Mouse (Mus musculus) hindbrain, embryonic 12.5 days (tissue): ENCODE data around the gene Txnrd2. TPM values are rescaled to one million over a fixed set of nuclear protein-coding genes. Genes with fewer than 3 reads are reported as not detected.
A peak's percentile ranks its signal among the peaks of the same experiment; 100 is the strongest.

Source experiments
- ATAC-seq: fragments of 200-750 bp; cut with Nextera tagmentation; 2 replicates; pipeline ENCODE4 v1.8.0; 2017; ENCODE audit warnings: moderate TSS enrichment; ENCODE audit not compliant: low FRiP score
- H3K27ac ChIP-seq: fragments of 300-500 bp; sonication (generic); 2 replicates; pipeline ENCODE4 v1.5.1; 2016; ENCODE audit warnings: mild to moderate bottlenecking
- H3K27me3 ChIP-seq: fragments of 300-500 bp; sonication (generic); 2 replicates; pipeline ENCODE4 v1.6.1; 2016; ENCODE audit warnings: mild to moderate bottlenecking
- H3K36me3 ChIP-seq: fragments of 300-500 bp; sonication (generic); 2 replicates; pipeline ENCODE4 v1.6.1; 2016; ENCODE audit warnings: mild to moderate bottlenecking
- H3K4me1 ChIP-seq: fragments of 300-500 bp; sonication (generic); 2 replicates; pipeline ENCODE4 v1.6.1; 2016
- H3K4me2 ChIP-seq: fragments of 300-500 bp; sonication (generic); replicated peaks from 2 replicates; pipeline ENCODE4 v1.6.1; 2016; ENCODE audit warnings: mild to moderate bottlenecking
- H3K4me3 ChIP-seq: fragments of 300-500 bp; sonication (generic); 2 replicates; pipeline ENCODE4 v1.5.1; 2016; ENCODE audit warnings: mild to moderate bottlenecking
- H3K9ac ChIP-seq: fragments of 300-500 bp; sonication (generic); 2 replicates; pipeline ENCODE4 v1.6.1; 2016; ENCODE audit warnings: mild to moderate bottlenecking, moderate library complexity
- H3K9me3 ChIP-seq: fragments of 300-500 bp; sonication (generic); replicated peaks from 2 replicates; pipeline ENCODE4 v1.6.1; 2016; ENCODE audit warnings: mild to moderate bottlenecking
- WGBS: fragments of 180-500 bp; shearing (Covaris S2); methylation state at CpG from one replicate; pipeline ENCODE4 v1.1.7; 2016; 5-methylcytosine and 5-hydroxymethylcytosine counted together
- polyA plus RNA-seq: library from polyadenylated mRNA; unstranded; fragments of >200 nt; fragmentation: Nextera tagmentation; extraction: Ambion mirVana; gene quantifications from 2 replicates; pipeline ENCODE4 v1.2.1, GENCODE M21; 2016

Gene Txnrd2
- polyA plus RNA-seq, 1 experiment from 2014 or later = 20.3 TPM

DNA sequence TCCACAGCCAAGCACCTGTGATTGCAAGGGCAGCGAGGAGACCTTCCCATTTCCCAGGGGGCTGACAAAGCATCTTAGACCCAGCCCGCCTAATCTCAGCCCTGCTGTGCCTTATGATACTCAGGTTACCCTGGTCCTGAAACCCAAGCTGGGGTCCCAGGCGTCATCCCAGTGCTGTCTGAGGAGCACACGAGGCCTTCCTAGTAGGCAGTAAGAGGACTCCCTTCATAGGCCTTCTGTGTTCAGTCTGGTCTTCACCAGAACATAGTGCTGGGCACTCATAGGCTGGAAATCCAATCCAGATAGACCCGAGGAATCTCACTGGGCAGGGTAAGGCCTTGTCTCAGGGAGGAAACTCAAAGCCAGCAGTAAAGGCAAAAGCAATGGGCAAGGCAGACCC is 57.7 kb downstream of the Txnrd2 start:
- Histone ChIP-seq H3K9me3 (no peaks in the 10 kb centered on the region), H3K27ac (no peak overlapping the region), H3K27me3 (0 out of 2 replicates have a peak, but pooled peaks cover 3% of the 10 kb centered on the region), H3K9ac (no peak overlapping the region), H3K36me3 (no peaks in the 10 kb centered on the region; the same call in 1 of the 2 replicates), H3K4me1 (peaks cover 18% of the 10 kb centered on the region), H3K4me2 (no peak overlapping the region), H3K4me3 (no peak overlapping the region)
- ATAC-seq = no peak
- 58% methylated on average over 5 of the region's 5 CpGs for WGBS

DNA sequence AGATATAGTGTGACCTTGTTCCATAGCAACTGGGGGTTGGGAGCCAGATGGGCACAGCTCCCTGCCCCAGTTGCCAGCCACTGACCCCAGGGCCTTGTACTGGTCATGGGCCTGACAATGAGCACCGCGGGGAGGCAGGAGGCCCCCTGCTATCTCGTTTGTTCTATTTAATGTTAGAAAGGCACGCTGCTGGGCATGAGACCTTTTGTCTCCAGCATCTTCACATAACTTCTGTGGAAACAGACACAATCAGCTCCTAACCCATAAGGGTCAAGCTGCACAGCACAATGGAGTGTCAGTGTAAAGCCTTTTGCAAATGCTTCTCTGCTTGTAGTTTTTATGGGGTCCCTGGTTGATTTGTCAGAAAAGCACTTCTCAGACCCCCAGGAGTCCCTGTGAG is 58.2 kb downstream of the Txnrd2 start:
- Histone ChIP-seq H3K9ac (peak overlapping the region; percentile 37; the same call in 1 of the 2 replicates), H3K36me3 (no peaks in the 10 kb centered on the region; the same call in 1 of the 2 replicates), H3K27me3 (0 out of 2 replicates have a peak, but pooled peaks cover 3% of the 10 kb centered on the region), H3K27ac (peak overlapping the region; percentile 48), H3K9me3 (no peaks in the 10 kb centered on the region), H3K4me2 (no peak overlapping the region), H3K4me1 (peaks cover 18% of the 10 kb centered on the region), H3K4me3 (no peak overlapping the region)
- WGBS = 15% methylated on average over 4 of the region's 4 CpGs
- ATAC-seq = no peak

DNA sequence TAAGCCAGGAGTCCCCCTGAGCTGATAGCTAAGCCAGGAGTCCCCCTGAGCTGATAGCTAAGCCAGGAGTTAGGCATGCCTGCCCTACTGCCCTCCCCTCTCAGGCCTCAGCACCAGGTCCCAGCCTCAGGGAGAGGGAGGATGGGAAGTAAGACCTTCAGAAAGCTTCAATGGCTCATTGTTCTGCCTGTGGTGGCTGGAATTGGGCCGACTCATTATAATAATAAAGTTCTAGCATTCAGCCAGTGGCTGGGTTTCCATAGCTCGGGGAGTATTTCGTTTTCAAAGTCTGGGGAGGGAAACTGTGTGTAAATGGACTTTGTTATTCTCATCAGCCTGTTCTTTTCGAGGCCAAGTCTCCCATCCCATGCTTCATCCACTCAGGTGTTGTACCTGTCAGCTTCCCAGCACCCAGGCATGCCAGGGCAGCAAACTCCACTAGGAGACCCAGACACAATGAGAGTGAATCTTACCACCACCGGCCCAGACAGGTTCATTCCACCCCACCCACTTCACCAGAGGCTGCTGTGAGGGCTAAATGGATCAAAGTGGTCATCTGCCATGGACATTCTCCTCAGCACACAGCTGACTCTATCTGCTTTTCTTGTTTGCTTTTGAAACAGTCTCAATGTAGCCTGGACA is 58.7 kb downstream of the Txnrd2 start:
- no peaks in the 10 kb centered on the region for H3K9me3 ChIP-seq
- H3K36me3 ChIP-seq = no peaks in the 10 kb centered on the region; the same call in 1 of the 2 replicates
- H3K27me3 ChIP-seq = 0 out of 2 replicates have a peak, but pooled peaks cover 3% of the 10 kb centered on the region
- H3K4me1 ChIP-seq = peaks cover 18% of the 10 kb centered on the region
- 22% methylated on average over 5 of the region's 5 CpGs for whole genome bisulfite sequencing
- peak overlapping the region; percentile 37; the same call in 1 of the 2 replicates for H3K9ac ChIP-seq
- no peak overlapping the region for H3K4me3 ChIP-seq
- H3K27ac ChIP-seq = peak overlapping the region; percentile 48
- ATAC-seq = 0 out of 2 replicates have a peak, but pooled peaks have one; percentile 54
- no peak overlapping the region for H3K4me2 ChIP-seq

DNA sequence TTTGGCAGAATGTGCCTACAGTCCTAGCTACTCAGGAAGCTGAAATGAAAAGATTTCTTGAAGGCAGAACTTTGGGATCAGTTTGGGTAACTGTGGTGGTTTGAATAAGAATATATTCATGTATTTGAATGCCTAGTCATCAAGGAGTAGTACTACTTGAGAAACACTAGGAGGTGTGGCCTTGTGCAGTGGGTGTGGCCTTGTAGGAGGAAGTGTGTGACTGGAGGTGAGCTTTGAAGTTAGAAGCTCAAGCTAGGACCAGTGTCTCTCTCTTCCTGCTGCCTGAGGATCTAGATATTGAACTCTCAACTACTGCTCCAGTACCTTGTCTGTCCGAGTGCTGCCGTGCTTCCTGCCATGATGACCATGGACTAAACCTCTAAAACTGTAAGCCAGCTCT is 59.9 kb downstream of the Txnrd2 start:
- no peak overlapping the region for H3K4me2 ChIP-seq
- H3K4me3 ChIP-seq = no peak overlapping the region
- ATAC-seq = no peak
- no peak overlapping the region for H3K27ac ChIP-seq
- no peak overlapping the region for H3K9ac ChIP-seq
- H3K9me3 ChIP-seq = no peaks in the 10 kb centered on the region
- peaks cover 16% of the 10 kb centered on the region for H3K4me1 ChIP-seq
- H3K36me3 ChIP-seq = no peaks in the 10 kb centered on the region; the same call in 1 of the 2 replicates
- WGBS = 98% methylated on average over 2 of the region's 2 CpGs
- H3K27me3 ChIP-seq = 0 out of 2 replicates have a peak, but pooled peaks cover 2% of the 10 kb centered on the region

DNA sequence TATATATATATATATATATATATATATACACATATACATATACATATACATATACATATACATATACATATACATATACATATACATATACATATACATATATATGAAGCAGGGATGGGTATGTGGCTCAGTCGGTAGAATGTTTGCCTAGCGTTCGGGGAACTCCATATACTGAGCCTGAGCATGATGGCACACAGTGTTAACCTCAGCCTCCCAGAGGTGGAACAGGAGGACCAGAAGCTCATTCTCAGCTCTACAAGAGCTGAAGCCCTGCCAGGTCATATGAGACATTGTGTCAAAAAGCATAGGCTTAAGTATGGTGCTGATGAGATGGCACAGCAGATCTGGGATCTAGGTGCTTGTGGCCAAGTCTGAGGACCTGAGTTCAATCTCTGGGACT is 64.1 kb downstream of the Txnrd2 start:
- no peak for ATAC-seq
- Histone ChIP-seq H3K9me3 (0 out of 2 replicates have a peak, but pooled peaks cover 3% of the 10 kb centered on the region), H3K27ac (no peak overlapping the region), H3K36me3 (no peaks in the 10 kb centered on the region), H3K4me1 (no peaks in the 10 kb centered on the region), H3K4me3 (no peak overlapping the region), H3K9ac (no peak overlapping the region), H3K27me3 (no peaks in the 10 kb centered on the region; the same call in 1 of the 2 replicates), H3K4me2 (no peak overlapping the region)
- WGBS = 98% methylated on average over 3 of the region's 3 CpGs

DNA sequence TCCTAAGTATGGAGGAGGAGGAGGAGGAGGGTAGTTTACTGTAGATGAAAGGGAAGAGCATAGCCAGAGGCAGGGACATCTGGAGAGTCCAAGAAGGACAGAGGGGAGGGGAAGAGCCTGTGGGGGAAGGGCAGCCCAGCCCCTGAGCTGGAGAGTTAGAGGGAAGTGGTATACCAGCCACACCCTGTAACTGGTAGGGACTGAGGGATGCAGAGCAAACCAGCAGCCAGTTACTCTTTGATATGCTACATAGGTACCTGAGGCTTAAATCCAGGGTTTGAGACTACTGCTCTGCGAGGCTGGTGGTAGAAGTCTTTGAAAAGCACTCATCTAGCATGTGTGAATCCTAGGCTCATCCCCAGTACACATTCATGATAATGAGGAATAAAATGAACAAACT is 64.7 kb downstream of the Txnrd2 start:
- H3K27me3 ChIP-seq = no peaks in the 10 kb centered on the region; the same call in 1 of the 2 replicates
- H3K36me3 ChIP-seq = no peaks in the 10 kb centered on the region
- 69% methylated on average over 1 of the region's 1 CpGs for WGBS
- H3K4me2 ChIP-seq = no peak overlapping the region
- H3K27ac ChIP-seq = no peak overlapping the region
- no peak overlapping the region for H3K9ac ChIP-seq
- 0 out of 2 replicates have a peak, but pooled peaks cover 3% of the 10 kb centered on the region for H3K9me3 ChIP-seq
- no peak for ATAC-seq
- no peak overlapping the region for H3K4me3 ChIP-seq
- H3K4me1 ChIP-seq = no peaks in the 10 kb centered on the region

DNA sequence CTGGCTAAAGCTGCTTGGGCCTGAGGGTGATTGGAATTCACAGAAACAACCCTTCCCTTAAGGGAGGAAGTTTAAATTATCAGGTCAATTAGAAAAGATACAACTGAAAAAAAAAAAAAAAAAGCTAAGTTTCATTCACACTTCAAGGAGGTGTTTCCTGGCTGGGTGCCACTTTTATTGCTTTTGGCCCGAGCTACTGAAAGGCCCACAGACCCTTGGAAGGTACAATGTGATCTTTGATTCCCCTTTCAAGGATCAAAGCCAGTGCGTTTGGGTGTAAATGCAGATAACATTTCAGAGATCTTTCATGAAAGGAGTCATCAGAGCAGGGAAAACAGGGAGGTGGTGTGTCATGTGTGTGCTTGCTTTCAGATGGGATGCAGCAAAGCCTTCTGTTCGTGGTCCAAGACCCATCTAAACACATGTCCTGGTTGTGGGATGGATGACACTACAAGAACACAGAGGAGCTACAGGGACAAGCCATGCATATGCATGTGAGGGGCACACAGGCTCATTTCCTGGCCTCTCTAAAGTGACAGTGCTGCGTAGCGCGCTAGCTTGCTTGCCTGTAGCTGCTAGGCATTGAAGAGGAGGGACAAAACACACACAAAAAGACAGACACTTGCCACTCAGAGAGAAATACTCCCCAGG is 71.8 kb downstream of the Txnrd2 start:
- peak overlapping the region; percentile 77 for H3K9ac ChIP-seq
- peak overlapping the region; percentile 81 for H3K4me2 ChIP-seq
- peak; percentile 76 for ATAC-seq
- H3K9me3 ChIP-seq = 0 out of 2 replicates have a peak, but pooled peaks cover 3% of the 10 kb centered on the region
- H3K4me1 ChIP-seq = peaks cover 16% of the 10 kb centered on the region
- WGBS = 10% methylated on average over 6 of the region's 6 CpGs
- peak overlapping the region; percentile 59 for H3K4me3 ChIP-seq
- H3K36me3 ChIP-seq = peaks cover 20% of the 10 kb centered on the region
- H3K27me3 ChIP-seq = no peaks in the 10 kb centered on the region
- H3K27ac ChIP-seq = peak overlapping the region; percentile 90

DNA sequence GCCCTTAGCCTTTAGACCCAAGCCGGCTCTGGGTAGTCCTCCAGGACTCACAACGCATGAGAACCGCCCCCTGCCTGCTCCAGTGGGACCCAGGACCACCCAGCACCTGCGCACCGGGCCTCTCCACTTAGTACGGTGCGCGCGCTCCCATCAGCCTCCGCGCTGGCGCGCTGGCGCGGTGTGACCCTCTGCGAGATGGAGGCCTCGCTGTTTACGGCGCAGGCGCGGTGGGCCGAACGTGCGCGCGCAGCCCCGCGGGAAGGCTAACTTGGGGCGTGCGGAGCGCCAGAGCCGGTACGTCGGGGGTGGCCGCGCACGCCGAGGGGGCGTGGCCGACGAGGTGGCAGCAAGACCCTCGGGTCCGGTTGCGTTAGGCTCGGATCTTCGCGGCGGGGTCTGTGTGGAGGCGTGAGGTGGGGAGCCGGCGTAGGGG is 72.4 kb downstream of the Txnrd2 start, which contains the start of the genes Gnb1l and Rtl10:
Gene Gnb1l, plus strand, starts transcription at position 156 of the 433 bp plus-strand sequence.
Gene Rtl10, plus strand, starts transcription at position 344 of the 433 bp plus-strand sequence.
- ATAC-seq = peak; percentile 98
- 0 out of 2 replicates have a peak, but pooled peaks cover 3% of the 10 kb centered on the region for H3K9me3 ChIP-seq
- H3K27ac ChIP-seq = peak within 1 kb of the TSS; percentile 90
- peak within 1 kb of the TSS; percentile 81 for H3K4me2 ChIP-seq
- H3K36me3 ChIP-seq = peaks cover 21% of the 10 kb centered on the region
- whole genome bisulfite sequencing = 1% methylated on average over 51 of the region's 51 CpGs
- H3K9ac ChIP-seq = peak within 1 kb of the TSS; percentile 77
- H3K4me1 ChIP-seq = peaks cover 16% of the 10 kb centered on the region
- no peaks in the 10 kb centered on the region for H3K27me3 ChIP-seq
- peak within 1 kb of the TSS; percentile 59 for H3K4me3 ChIP-seq

DNA sequence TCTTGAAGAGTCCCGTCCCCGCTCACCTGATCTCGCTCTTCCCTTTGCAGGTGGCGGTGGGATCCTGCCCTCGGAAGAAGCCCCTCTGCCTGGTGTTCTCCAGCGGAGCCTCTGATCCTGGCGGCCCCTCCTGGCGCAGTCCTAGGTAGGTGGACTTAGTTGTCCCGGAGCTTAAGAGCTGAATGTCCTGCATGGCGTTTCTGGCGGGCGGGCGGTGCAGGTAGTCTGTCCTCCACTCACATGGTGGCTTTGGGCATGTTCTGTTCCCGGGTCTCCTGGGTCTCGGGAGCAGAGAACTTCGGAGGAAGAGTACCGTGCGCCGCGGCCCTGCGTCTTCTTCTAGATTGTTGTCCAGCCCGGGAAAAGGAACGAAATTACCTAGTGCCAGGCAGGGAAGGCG is 72.8 kb downstream of the Txnrd2 start:
- WGBS = under 1% methylated on average over 24 of the region's 24 CpGs
- Histone ChIP-seq H3K4me3 (peak overlapping the region; percentile 59), H3K27me3 (no peaks in the 10 kb centered on the region), H3K9ac (peak overlapping the region; percentile 77), H3K27ac (no peak overlapping the region), H3K4me1 (peaks cover 16% of the 10 kb centered on the region), H3K4me2 (peak overlapping the region; percentile 81), H3K36me3 (peaks cover 23% of the 10 kb centered on the region), H3K9me3 (0 out of 2 replicates have a peak, but pooled peaks cover 3% of the 10 kb centered on the region)
- no peak; the same call in 1 of the 2 replicates for ATAC-seq

DNA sequence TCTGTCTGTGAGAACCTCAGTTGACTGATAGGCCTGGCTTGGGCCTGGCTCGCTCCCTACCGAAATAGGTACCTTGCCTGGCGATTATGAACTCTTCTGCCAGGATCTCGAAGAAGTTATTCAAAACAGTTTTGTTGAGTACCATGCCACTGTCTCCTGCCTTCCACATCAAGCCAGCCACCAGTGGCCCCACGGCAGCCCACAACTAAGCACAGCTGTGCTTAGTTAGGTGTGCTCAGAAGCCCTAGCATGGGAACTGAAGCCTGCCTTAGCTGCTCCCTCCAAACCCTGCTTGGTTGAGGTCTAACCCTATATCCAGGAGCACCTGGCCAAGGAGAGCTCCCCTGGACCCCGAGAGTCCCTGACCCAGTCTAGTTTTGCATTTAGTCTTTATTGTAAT is 75.3 kb downstream of the Txnrd2 start:
- 95% methylated on average over 6 of the region's 6 CpGs for WGBS
- Histone ChIP-seq H3K9ac (no peak overlapping the region), H3K27me3 (no peaks in the 10 kb centered on the region), H3K36me3 (peaks cover 23% of the 10 kb centered on the region), H3K4me3 (no peak overlapping the region), H3K4me1 (peaks cover 16% of the 10 kb centered on the region), H3K9me3 (no peaks in the 10 kb centered on the region), H3K4me2 (no peak overlapping the region), H3K27ac (no peak overlapping the region)
- ATAC-seq = no peak

DNA sequence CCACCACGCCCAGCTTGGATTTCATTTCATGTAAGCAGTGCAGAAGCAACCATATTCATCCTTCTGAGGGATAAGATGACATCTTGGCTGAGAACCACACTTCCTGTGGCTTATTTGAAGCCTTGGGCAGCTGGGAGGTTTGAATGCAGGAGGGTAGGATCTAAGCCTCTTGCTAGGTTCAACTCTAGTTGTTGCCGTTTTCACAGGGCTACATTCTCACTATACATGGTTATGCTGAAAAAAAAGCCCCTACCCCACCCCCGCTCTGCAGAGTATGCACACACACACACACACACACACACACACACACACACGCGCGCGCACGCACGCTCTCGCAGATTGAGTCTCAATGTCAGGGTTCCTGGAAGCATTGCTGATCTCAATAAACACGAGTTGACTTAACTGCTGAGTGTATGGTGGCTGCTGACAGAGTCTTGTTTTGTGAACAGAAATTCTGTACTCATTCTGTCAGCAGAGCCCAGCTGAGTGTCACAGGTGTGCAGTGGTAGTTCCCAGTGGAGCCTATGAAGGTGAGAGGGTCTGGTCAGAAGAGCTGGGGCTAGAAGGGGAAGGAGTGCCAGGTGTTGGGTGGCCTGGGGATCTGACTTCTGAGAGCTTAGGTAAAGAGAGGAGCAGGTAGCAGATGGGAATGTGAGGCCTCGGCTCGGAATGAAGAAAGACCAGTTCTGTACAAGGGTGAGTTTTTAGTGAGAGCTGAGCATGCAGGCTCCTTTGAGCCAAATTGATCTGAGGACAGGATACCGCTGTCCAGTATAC is 77.6 kb downstream of the Txnrd2 start:
- no peak overlapping the region for H3K9ac ChIP-seq
- H3K4me2 ChIP-seq = no peak overlapping the region
- no peaks in the 10 kb centered on the region for H3K27me3 ChIP-seq
- peaks cover 11% of the 10 kb centered on the region for H3K4me1 ChIP-seq
- 97% methylated on average over 14 of the region's 14 CpGs for WGBS
- no peaks in the 10 kb centered on the region for H3K9me3 ChIP-seq
- no peak for ATAC-seq
- no peak overlapping the region for H3K27ac ChIP-seq
- no peak overlapping the region for H3K4me3 ChIP-seq
- peaks cover 23% of the 10 kb centered on the region for H3K36me3 ChIP-seq
